Mouse (Mus musculus): ENCODE results near the gene Gpatch2. TPM values are rescaled to one million over a fixed set of nuclear protein-coding genes. Genes with fewer than 3 reads are reported as not detected.

The Gpatch2 gene
- 10 to 100 TPM; 20.1 to 23.6 TPM for total RNA-seq (2021)
- long read RNA-seq, experiment 1, full-length matches to known transcripts, result 3 of 7 reads
- long read RNA-seq, experiment 1, partial matches to known transcripts, result 2 of 7 reads
- long read RNA-seq, experiment 1, other reads (novel, unspliced or antisense), result 2 of 7 reads
- long read RNA-seq, experiment 2, full-length matches to known transcripts, result 2 of 14 reads
- long read RNA-seq, experiment 2, partial matches to known transcripts, result 5 of 14 reads
- long read RNA-seq, experiment 2, other reads (novel, unspliced or antisense), result 7 of 14 reads

DNA sequence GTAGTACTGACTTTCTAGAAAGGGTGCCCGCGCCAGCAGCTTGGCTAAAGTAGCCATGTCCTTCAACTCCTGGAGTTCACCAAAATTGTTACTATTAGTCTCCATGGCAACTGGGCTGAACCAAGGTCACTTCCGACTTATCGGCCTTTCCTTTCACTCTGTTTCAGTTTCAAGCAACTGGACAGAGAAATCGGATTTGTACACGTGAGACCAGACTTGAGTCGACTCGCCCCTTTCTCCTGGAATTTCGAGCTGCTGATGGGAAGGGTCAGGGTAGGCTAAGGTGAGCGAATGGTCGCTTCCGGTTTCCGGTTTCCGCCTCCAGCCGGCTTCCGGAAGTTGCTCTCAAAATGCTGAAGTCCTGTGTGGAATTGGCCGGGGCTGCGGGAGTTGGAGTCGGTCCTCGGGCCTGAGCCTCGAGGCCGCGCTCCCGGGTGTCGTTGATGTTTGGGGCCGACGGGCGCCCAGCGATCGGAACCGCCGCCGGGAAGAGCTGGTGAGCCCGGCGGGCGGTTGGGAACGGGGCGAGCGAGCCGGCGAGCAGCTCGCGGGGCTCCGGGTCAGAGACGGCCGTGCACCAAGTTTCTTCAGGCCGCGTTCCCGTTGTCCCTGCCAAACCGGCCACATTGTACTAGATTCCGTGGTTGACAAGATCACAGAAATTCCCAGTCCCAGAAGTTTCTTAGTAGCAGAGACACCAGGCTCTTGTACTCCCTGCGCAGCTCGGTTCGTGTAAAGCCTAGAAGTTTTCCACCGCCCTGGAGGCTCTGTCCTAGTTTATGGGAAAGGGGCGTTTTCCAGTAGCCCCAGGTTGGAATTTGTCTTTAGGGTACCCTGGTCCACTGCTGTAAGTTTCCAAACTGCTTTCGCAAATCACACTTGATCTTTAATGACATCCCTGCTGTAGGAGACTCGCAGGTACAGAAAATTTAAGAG, at the start of gene Gpatch2, which contains the start of gene Spata17:
Gene Gpatch2, plus strand, starts transcription at position 328 of the 936 bp plus-strand sequence.
Gene Spata17, minus strand, starts transcription at position 285 of the 936 bp plus-strand sequence.
- peak; percentile 72 to 76 for DNase-seq (ENCODE audit: low spot score in 2 of 2)

DNA sequence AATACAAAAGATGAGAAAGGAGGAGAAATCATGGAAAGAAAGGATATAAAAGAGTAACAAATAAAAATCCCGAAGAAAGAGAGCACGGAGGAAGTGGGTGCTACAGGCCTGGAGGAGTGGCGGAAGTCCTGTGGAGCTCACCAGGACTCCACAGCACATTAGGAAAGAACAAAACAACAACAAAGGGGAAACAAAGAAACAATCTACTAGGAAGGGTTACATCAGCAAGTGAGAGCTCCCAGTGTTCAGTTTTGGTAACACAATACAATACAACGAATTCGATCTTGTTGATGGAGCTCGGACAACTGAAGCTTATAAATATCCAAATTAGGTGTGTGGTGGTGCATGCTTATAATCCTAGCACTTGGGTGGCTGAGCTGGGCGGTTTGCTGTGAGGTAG, 45.7 kb upstream of the Gpatch2 start:
- no peak for DNase-seq (ENCODE audit: low spot score in 2 of 2)

- no peak for DNase-seq (ENCODE audit: low spot score in 2 of 2)
Measured at GRCm38 (mm10) chr1:187170361-187170760, 44.9 kb upstream of the Gpatch2 start.

DNA sequence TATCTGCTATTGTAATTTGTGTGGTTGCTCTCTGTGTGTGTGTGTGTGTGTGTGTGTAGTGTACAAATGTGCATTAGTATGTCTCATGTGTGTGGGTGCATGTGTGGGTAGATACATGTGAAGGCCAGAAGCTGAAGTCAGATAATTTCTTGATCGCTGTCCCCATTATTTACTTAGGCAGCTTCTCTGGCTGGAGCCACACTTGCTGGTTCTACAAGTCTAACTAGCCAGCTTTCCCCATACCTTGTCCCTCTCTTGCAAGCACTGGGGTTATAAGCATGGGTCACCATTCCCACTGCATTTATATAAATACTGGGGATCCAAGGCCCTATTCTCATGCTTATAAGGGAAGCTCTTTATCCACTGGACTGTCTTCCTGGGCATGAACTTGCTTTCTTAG, 39.3 kb upstream of the Gpatch2 start:
- no peak for DNase-seq (ENCODE audit: low spot score in 2 of 2)

- DNase-seq (ENCODE audit: low spot score in 2 of 2), result no peak
Measured at GRCm38 (mm10) chr1:187178546-187178945, 36.8 kb upstream of the Gpatch2 start.

- DNase-seq (ENCODE audit: low spot score in 2 of 2), result no peak
Measured at GRCm38 (mm10) chr1:187205506-187205905, 9.8 kb upstream of the Gpatch2 start.

GRCm38 (mm10) chr1:187209496-187209895, 5.8 kb upstream of the Gpatch2 start:
- no peak for DNase-seq (ENCODE audit: low spot score in 2 of 2)

DNA sequence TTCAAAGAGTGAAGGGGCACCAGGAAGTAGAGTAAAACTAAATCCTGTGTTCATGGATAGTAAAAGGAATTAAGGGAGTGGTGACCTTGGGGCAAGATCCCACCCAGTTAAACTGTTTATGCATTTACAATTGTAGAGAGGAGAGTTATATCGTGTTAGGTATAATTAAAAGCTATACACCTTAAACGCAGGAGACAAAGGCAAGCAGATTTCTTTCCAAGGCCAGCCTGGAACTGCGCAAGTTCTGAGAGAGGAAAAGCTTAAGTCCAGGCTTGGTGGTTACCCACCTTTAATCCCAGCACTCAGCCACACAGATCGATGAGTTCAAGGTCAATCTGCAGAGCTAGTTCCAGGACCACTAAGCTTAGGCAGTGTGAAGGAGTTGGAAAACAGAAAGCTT, 4.6 kb upstream of the Gpatch2 start:
- no peak for DNase-seq (ENCODE audit: low spot score in 2 of 2)

- no peak for DNase-seq (ENCODE audit: low spot score in 2 of 2)
Measured at GRCm38 (mm10) chr1:187216620-187217410, 1.5 kb downstream of the Gpatch2 start.

DNA sequence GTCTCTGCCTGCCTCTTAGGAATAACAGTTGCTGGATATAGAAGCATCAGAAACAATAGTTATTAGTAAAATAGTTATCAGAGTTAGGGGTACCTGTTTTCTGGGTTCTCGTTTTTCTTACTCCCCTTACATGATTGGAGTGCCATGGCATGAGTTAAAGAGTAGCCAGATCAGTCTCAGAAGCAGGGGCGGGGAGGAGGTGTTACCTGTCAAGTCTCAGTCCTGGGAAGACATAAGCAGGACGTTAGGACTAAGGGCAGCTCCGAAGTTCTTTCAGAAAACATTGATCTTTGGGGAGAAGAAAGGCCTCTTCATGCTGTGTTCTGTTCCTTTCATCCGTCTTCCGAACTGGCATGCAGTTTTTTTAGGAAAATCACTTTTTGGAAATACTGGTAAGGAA, 5.4 kb downstream of the Gpatch2 start:
- no peak for DNase-seq (ENCODE audit: low spot score in 2 of 2)

DNA sequence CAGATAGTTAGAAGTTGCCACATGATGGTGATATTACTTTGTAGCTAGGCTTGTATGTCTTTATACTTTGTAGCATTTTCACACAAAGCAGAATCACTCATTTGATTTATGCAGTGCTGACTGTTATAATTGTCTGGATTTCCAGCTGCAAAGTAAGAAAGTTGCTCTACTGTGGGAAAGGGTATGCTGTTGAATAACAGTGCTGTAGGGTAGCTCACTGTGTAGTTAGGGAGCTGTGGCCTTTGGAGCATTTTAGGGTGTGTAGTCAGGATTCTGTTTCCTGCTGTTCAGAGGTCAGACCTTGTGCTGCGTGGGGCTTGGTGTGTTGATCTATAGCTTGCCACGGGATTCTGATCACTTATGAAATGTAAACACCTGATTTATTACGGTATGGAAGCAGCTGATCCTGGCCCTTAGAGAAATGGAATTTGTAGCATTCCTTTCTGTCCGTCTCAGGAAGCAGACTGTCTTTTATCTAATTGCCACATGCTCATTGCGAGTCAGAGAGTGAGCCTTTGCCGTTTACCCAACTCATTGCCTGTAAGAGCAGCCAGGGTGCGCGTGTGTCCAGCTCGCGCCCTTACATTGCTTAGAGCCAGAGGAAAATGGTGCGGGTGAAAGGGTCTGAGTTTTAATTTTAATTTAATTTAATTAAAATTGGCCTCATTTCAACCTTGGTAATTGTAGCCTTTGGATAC, 11.2 kb downstream of the Gpatch2 start:
- no peak for DNase-seq (ENCODE audit: low spot score in 2 of 2)

- DNase-seq (ENCODE audit: low spot score in 2 of 2), result no peak
Measured at GRCm38 (mm10) chr1:187228414-187229146, 13.3 kb downstream of the Gpatch2 start.

DNA sequence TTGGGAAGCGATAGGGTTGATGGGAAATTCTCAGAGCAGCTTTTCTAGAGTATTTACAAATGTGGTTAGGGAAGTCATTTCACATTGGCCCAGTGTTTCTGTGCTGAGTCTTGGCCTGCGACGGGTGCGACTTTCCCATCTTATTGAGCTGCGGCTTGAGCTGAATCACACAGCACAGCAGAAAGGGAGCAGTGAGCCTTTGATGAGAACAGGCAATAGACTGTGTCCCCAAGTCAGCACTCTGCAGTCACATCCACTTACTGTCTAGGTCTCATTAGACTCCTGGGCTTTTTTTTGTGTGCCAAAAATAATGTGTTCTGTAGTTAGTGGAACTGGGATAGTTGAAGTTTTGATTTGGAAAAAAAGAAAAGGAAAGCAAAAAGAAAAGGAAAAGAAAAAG, 14.9 kb downstream of the Gpatch2 start:
- DNase-seq (ENCODE audit: low spot score in 2 of 2), result no peak

GRCm38 (mm10) chr1:187232196-187232955, 17.1 kb downstream of the Gpatch2 start:
- no peak for DNase-seq (ENCODE audit: low spot score in 2 of 2)

GRCm38 (mm10) chr1:187232996-187233615, 17.8 kb downstream of the Gpatch2 start:
- DNase-seq (ENCODE audit: low spot score in 2 of 2), result no peak

- DNase-seq (ENCODE audit: low spot score in 2 of 2), result no peak
Measured at GRCm38 (mm10) chr1:187235161-187235560, 19.9 kb downstream of the Gpatch2 start.

DNA sequence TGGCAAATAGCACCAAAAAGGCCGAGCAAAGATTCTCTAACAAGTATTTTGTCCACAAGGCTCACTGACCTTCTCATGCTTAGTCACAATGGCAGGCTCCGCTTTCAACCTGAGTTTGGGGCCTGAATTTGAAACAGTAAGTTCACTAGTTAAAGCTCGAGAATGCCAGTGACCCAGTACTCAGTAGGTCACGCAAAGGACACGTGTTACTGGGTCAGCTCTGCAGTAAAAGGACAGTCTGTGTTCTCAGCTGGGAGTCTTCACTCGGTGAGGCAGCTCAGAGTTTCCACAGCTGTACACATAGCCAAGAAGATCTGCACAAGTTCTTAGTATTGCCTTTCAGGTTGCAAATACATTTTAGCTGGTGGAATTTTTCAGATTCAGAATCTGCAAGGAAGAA, 21.0 kb downstream of the Gpatch2 start:
- no peak for DNase-seq (ENCODE audit: low spot score in 2 of 2)

- DNase-seq (ENCODE audit: low spot score in 2 of 2), result no peak
Measured at GRCm38 (mm10) chr1:187238061-187238460, 22.8 kb downstream of the Gpatch2 start.

DNA sequence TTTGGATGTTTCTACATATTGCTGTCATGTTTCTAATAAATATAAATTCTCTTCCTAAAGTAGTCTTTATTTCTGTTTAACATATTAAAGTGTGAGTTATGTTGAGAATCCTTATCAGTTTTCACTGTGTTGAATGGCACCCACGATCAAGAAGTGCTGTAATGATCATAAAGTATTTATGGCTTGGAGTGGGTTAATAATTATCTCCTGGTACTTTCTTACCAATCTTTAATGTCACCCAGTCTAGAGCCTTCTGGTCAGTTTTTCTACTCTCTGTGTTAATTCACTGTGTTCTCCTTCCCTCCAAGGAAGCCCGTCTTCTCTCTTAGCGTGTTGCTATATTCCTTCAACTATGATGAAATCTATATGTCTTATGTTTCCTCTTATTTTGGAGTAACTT, 25.0 kb downstream of the Gpatch2 start:
- DNase-seq (ENCODE audit: low spot score in 2 of 2), result no peak

All from adrenal gland, adult 18-20 months (tissue).